Mouse (Mus musculus): ENCODE data around the gene Klhl10. TPM values are rescaled to one million over a fixed set of nuclear protein-coding genes. Genes with fewer than 3 reads are reported as not detected.
A peak's percentile ranks its signal among the peaks of the same experiment; 100 is the strongest.

Gene Klhl10
- total and polyA plus RNA-seq, 3 experiments: 0.50 to 1.0 (median 0.86) TPM

DNA sequence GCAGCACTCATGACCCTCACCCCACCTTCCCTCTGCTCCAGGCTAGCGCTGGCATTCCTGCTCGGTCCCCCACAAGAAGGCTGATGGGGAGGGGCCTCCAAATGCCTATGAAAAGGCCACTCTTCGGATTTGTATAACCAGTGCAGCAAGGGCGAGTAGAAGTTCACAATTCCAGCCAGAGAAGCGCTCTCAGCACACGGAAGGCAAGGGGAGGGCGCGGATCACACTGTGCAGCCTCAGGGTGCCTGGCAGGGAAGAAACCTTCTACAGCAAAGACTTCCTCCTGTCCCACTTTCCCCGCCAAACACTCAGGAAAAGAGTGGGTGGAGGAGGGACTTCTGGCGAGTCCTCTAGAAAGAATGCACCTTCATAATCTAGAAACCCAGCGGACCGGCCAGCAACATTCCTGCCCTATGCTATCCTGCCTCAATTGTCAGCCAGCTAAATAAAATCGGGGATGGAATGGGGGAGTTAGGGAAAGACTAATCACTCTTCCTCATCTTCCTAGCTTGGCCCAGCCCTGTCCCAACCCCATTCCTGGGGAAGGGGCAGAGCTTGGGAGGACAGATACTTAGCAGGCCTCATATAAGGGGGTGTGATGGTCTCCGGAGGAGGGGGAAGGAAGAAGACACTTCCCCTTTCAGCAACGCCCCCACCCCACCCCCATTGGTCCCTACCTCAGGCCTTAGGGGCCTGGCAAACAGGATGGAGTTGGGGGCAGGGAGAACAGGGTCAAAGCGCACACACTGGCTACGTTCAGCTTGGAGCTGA, 45.7 kb upstream of the Klhl10 start:
- Histone ChIP-seq H3K36me3 (ENCODE audit: control insufficient read depth, insufficient read depth, low read length) (peaks cover 25% of the 10 kb centered on the region), H3K4me1 (ENCODE audit: control insufficient read depth, insufficient read depth, low read length) (peaks cover 42% of the 10 kb centered on the region), H3K9ac (ENCODE audit: low read depth, low read length) (peak overlapping the region; percentile 95), H3K4me3 (peak overlapping the region; percentile 100), H3K79me2 (replicated peaks; ENCODE audit: control insufficient read depth, insufficient read depth, low read length) (peaks cover 2% of the 10 kb centered on the region; the same call in 1 of the 2 replicates), H3K27me3 (ENCODE audit: control insufficient read depth, insufficient read depth, low read length) (no peaks in the 10 kb centered on the region), H3K27ac (peak overlapping the region; percentile 98)
- intact Hi-C loops (cut with DNase I): loop anchor here (5.0 to 10.0 kb wide), 2 partner anchors 569 to 666 kb away; no protein-coding TSS in a partner anchor
- TF ChIP-seq POLR2A (IDR thresholded peaks at IDR 0.05; ENCODE audit: insufficient read depth, low read depth, low read length) (peak; percentile 50), EP300 (IDR thresholded peaks at IDR 0.05; ENCODE audit: insufficient read depth, low read depth, low read length) (peak; percentile 50; the same call in 1 of the 2 replicates), CTCF (IDR thresholded peaks at IDR 0.05) (0 out of 2 replicates have a peak, but pooled peaks have one; percentile 6)
- WGBS: 8% methylated on average over 17 of the region's 17 CpGs
- DNase-seq: peak; percentile 69 to 71

DNA sequence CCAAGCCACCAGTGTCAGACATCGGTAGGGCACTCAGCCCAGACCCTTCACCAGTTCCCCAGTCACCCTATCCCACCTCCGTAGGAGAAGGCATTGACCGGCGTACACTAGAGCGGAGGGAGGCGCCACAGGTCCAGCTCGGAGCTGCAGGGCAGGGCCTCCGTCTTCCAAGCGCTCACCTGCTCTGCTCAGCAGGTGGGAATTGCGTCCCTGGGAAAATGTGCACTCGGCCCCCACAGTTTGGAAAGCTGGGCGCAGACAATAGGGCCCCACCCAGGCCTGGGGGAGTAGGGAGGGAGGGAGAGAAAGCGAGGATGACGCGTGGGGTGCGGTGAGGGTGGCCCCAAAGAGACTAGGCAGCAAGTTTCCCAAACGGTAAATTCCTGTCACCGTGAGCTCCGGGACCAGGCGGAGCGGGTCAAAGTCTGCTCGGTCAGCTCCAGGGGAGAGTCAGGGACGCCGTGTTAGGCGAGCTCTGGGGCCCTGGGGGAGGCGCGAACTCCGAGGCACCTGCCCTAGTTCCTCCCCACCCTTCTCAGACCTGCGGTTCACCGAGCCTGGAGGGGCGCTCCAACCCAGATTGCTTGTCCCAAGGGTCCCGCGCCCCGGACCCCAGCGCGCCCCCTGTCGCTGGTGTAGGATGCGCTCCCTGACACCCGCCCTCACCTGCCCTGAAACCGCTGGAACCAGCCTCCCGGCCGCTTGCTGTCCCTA, 44.7 kb upstream of the Klhl10 start:
- H3K4me1 ChIP-seq (ENCODE audit: control insufficient read depth, insufficient read depth, low read length): peaks cover 39% of the 10 kb centered on the region
- intact Hi-C loops (cut with DNase I): loop anchor here (5.0 to 10.0 kb wide), 2 partner anchors 568 to 665 kb away; no protein-coding TSS in a partner anchor
- peak overlapping the region; percentile 98 for H3K27ac ChIP-seq
- peaks cover 2% of the 10 kb centered on the region; the same call in 1 of the 2 replicates for H3K79me2 ChIP-seq (replicated peaks; ENCODE audit: control insufficient read depth, insufficient read depth, low read length)
- peaks cover 20% of the 10 kb centered on the region for H3K36me3 ChIP-seq (ENCODE audit: control insufficient read depth, insufficient read depth, low read length)
- under 1% methylated on average over 42 of the region's 42 CpGs for WGBS
- peak; percentile 70 to 76 for DNase-seq
- H3K9ac ChIP-seq (ENCODE audit: low read depth, low read length): peak overlapping the region; percentile 95
- peak; percentile 76 for TF ChIP-seq CTCF (IDR thresholded peaks at IDR 0.05)
- TF ChIP-seq EP300 (IDR thresholded peaks at IDR 0.05; ENCODE audit: insufficient read depth, low read depth, low read length): no peak
- TF ChIP-seq POLR2A (IDR thresholded peaks at IDR 0.05; ENCODE audit: insufficient read depth, low read depth, low read length): no peak; the same call in 1 of the 2 replicates
- H3K27me3 ChIP-seq (ENCODE audit: control insufficient read depth, insufficient read depth, low read length): no peaks in the 10 kb centered on the region
- peak overlapping the region; percentile 100 for H3K4me3 ChIP-seq

DNA sequence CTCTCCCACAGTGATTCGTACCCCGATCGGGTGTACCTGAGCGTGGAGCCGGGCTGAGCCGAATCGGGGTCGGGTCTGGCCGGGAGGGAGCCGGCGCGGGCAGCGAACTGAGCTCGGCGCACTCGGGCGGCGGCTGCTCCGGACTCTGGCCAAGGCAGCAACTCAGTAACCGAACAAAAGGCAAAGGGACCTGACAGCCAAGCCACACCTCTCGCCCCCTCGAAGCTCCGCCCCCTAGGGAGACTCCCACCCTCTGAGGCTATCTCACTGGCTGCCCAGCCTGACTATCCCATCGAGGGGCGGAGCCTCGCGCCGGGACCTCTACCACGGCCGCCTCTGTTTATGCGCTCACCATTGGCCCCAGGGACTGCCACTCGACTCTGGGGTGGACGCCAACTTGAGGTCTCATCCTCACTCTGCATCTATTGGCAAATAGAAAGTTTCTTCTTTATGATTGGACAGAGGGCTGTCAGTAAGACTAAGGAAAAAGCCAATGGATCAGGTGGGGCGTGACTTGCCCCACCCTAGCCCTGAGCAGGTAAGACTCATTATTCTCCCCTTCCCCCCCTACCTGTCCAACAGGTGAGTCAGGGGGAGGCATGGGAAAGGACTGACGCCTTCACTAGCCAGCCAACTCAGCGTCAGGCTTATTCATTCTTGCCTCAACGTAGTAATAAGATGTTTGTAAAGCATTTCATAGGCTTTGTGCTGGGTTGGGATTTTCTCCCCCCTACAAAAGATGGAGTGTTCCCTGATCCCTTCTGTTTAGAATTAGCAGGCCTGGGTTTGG, 43.9 kb upstream of the Klhl10 start, which contains the start of gene Jup:
Gene Jup, minus strand, starts transcription at position 164 of the 790 bp plus-strand sequence.
- DNase-seq: peak; percentile 99 to 100
- Histone ChIP-seq H3K27me3 (ENCODE audit: control insufficient read depth, insufficient read depth, low read length) (no peaks in the 10 kb centered on the region), H3K9ac (ENCODE audit: low read depth, low read length) (peak within 1 kb of the TSS; percentile 95), H3K36me3 (ENCODE audit: control insufficient read depth, insufficient read depth, low read length) (peaks cover 17% of the 10 kb centered on the region), H3K27ac (peak within 1 kb of the TSS; percentile 98), H3K4me3 (peak within 1 kb of the TSS; percentile 100), H3K4me1 (ENCODE audit: control insufficient read depth, insufficient read depth, low read length) (peaks cover 36% of the 10 kb centered on the region), H3K79me2 (replicated peaks; ENCODE audit: control insufficient read depth, insufficient read depth, low read length) (peaks cover 2% of the 10 kb centered on the region; the same call in 1 of the 2 replicates)
- TF ChIP-seq CTCF (IDR thresholded peaks at IDR 0.05) (no peak), POLR2A (IDR thresholded peaks at IDR 0.05; ENCODE audit: insufficient read depth, low read depth, low read length) (peak; percentile 99), EP300 (IDR thresholded peaks at IDR 0.05; ENCODE audit: insufficient read depth, low read depth, low read length) (no peak)
- 2% methylated on average over 37 of the region's 37 CpGs for WGBS
- intact Hi-C loops (cut with DNase I): loop anchor here (5.0 to 10.0 kb wide), 2 partner anchors 567 to 665 kb away; no protein-coding TSS in a partner anchor

- Histone ChIP-seq H3K4me1 (ENCODE audit: control insufficient read depth, insufficient read depth, low read length) (peaks cover 34% of the 10 kb centered on the region), H3K27me3 (ENCODE audit: control insufficient read depth, insufficient read depth, low read length) (no peaks in the 10 kb centered on the region), H3K79me2 (replicated peaks; ENCODE audit: control insufficient read depth, insufficient read depth, low read length) (no peaks in the 10 kb centered on the region), H3K36me3 (ENCODE audit: control insufficient read depth, insufficient read depth, low read length) (peaks cover 11% of the 10 kb centered on the region), H3K9ac (ENCODE audit: low read depth, low read length) (no peak overlapping the region), H3K4me3 (no peak overlapping the region), H3K27ac (peak overlapping the region; percentile 80)
- intact Hi-C loops (cut with DNase I): loop anchor here (5.0 to 10.0 kb wide), 2 partner anchors 566 to 664 kb away; no protein-coding TSS in a partner anchor
- no peak for TF ChIP-seq CTCF (IDR thresholded peaks at IDR 0.05)
- no peak for TF ChIP-seq POLR2A (IDR thresholded peaks at IDR 0.05; ENCODE audit: insufficient read depth, low read depth, low read length)
- no peak for TF ChIP-seq EP300 (IDR thresholded peaks at IDR 0.05; ENCODE audit: insufficient read depth, low read depth, low read length)
- no peak for DNase-seq
- 93% methylated on average over 7 of the region's 7 CpGs for WGBS
These were observed 43.2 kb upstream of the Klhl10 start for GRCm38 (mm10) chr11:100398517-100398916.

- no peak overlapping the region for H3K4me3 ChIP-seq
- no peak for DNase-seq
- H3K9ac ChIP-seq (ENCODE audit: low read depth, low read length): no peak overlapping the region
- 43% methylated on average over 9 of the region's 9 CpGs for WGBS
- peaks cover 35% of the 10 kb centered on the region for H3K4me1 ChIP-seq (ENCODE audit: control insufficient read depth, insufficient read depth, low read length)
- H3K79me2 ChIP-seq (replicated peaks; ENCODE audit: control insufficient read depth, insufficient read depth, low read length): no peaks in the 10 kb centered on the region
- H3K27ac ChIP-seq: peak overlapping the region; percentile 54
- TF ChIP-seq EP300 (IDR thresholded peaks at IDR 0.05; ENCODE audit: insufficient read depth, low read depth, low read length) (peak; percentile 45; the same call in 1 of the 2 replicates), POLR2A (IDR thresholded peaks at IDR 0.05; ENCODE audit: insufficient read depth, low read depth, low read length) (no peak), CTCF (IDR thresholded peaks at IDR 0.05) (no peak)
- H3K36me3 ChIP-seq (ENCODE audit: control insufficient read depth, insufficient read depth, low read length): peaks cover 7% of the 10 kb centered on the region
- intact Hi-C loops (cut with DNase I): loop anchor here (5.0 to 10.0 kb wide), 2 partner anchors 565 to 663 kb away; no protein-coding TSS in a partner anchor
- H3K27me3 ChIP-seq (ENCODE audit: control insufficient read depth, insufficient read depth, low read length): no peaks in the 10 kb centered on the region
These were observed 42.4 kb upstream of the Klhl10 start for GRCm38 (mm10) chr11:100399320-100399719.

Data from heart, adult 2 months (tissue).